Mouse (Mus musculus) ovary, adult 18-20 months (tissue): ENCODE measurements around the gene Olfr157.
A peak's percentile ranks its signal among the peaks of the same experiment; 100 is the strongest.

Experiments
- DNase-seq: peaks from one replicate; pipeline ENCODE4 v3.0.0; 2022; ENCODE audit warnings: low spot score, mixed read lengths

Gene Olfr157

GRCm38 (mm10) chr4:43840101-43840500, at the start of gene Olfr157:
Olfr157 (minus strand) TSS chr4:43840201.
- DNase-seq: no peak

- no peak for DNase-seq
Measured at GRCm38 (mm10) chr4:43884196-43884595, 44.2 kb upstream of the Olfr157 start.

GRCm38 (mm10) chr4:43879566-43879965, 39.6 kb upstream of the Olfr157 start:
- DNase-seq: no peak

GRCm38 (mm10) chr4:43878121-43878776, 38.2 kb upstream of the Olfr157 start:
- no peak for DNase-seq

GRCm38 (mm10) chr4:43877230-43877629, 37.2 kb upstream of the Olfr157 start:
- DNase-seq: no peak

GRCm38 (mm10) chr4:43875919-43876411, 36.0 kb upstream of the Olfr157 start:
- DNase-seq: no peak

- peak; percentile 70 for DNase-seq
Measured at GRCm38 (mm10) chr4:43875160-43875918, 35.3 kb upstream of the Olfr157 start, which contains the start of gene Reck. Reck (plus strand) TSS chr4:43875530.

GRCm38 (mm10) chr4:43874501-43874900, 34.5 kb upstream of the Olfr157 start:
- DNase-seq: no peak

- peak; percentile 38 for DNase-seq
Measured at GRCm38 (mm10) chr4:43869821-43870220, 29.8 kb upstream of the Olfr157 start.

- DNase-seq: no peak
Measured at GRCm38 (mm10) chr4:43863298-43863697, 23.3 kb upstream of the Olfr157 start.

GRCm38 (mm10) chr4:43860744-43861519, 20.9 kb upstream of the Olfr157 start:
- DNase-seq: peak; percentile 16

- DNase-seq: no peak
Measured at GRCm38 (mm10) chr4:43859886-43860285, 19.9 kb upstream of the Olfr157 start.

- DNase-seq: no peak
Measured at GRCm38 (mm10) chr4:43854101-43854500, 14.1 kb upstream of the Olfr157 start.

- no peak for DNase-seq
Measured at GRCm38 (mm10) chr4:43851265-43851664, 11.3 kb upstream of the Olfr157 start, which contains the start of gene Olfr155. Olfr155 (plus strand) TSS chr4:43851565.

- DNase-seq: no peak
Measured at GRCm38 (mm10) chr4:43838326-43838725, 1.7 kb downstream of the Olfr157 start.

GRCm38 (mm10) chr4:43834749-43835148, 5.3 kb downstream of the Olfr157 start:
- no peak for DNase-seq

- no peak for DNase-seq
Measured at GRCm38 (mm10) chr4:43833752-43834151, 6.2 kb downstream of the Olfr157 start.

- no peak for DNase-seq
Measured at GRCm38 (mm10) chr4:43832031-43832430, 8.0 kb downstream of the Olfr157 start.

GRCm38 (mm10) chr4:43828806-43829205, 11.2 kb downstream of the Olfr157 start:
- no peak for DNase-seq

GRCm38 (mm10) chr4:43823845-43824337, 16.1 kb downstream of the Olfr157 start, which contains the start of gene Olfr156:
Olfr156 (minus strand) TSS chr4:43823895.
- DNase-seq: peak; percentile 16

GRCm38 (mm10) chr4:43822896-43823550, 17.0 kb downstream of the Olfr157 start:
- no peak for DNase-seq
